8 mouse cellular contexts compared by ENCODE assay signal in genomic region chr10:127041774-127042338, GRCm38 (mm10). TPM values are rescaled to one million over a fixed set of nuclear protein-coding genes. Genes with fewer than 3 reads are reported as not detected.
A peak's percentile ranks its signal among the peaks of the same experiment; 100 is the strongest.
DNase-seq lines count a peak whose midpoint lies in the region; ATAC-seq lines count a peak whose summit lies in the region.

No protein-coding gene starts in this region.

- under 1% methylated on average over 44 of the region's 44 CpGs for WGBS in hindbrain, embryonic 10.5 days
- whole genome bisulfite sequencing in lung, embryonic 16.5 days: under 1% methylated on average over 44 of the region's 44 CpGs

- H3K4me3 ChIP-seq in hindbrain, embryonic 10.5 days: peak overlapping the region; percentile 83
- H3K4me3 ChIP-seq in lung, embryonic 16.5 days (ENCODE audit: low read length): peak overlapping the region; percentile 90

- peak overlapping the region; percentile 69 for H3K9ac ChIP-seq in lung, embryonic 16.5 days (ENCODE audit: low read length)

- peak overlapping the region; percentile 84 for H3K4me2 ChIP-seq in lung, embryonic 16.5 days (ENCODE audit: low read depth, low read length)

- peak; percentile 82 for ATAC-seq in frontal cortex, adult (ENCODE audit: low TSS enrichment)
- ATAC-seq in lung, embryonic 16.5 days (ENCODE audit: low read depth): peak; percentile 91

- H3K9me3 ChIP-seq in hindbrain, embryonic 10.5 days: no peaks in the 10 kb centered on the region
- H3K9me3 ChIP-seq in lung, embryonic 16.5 days (ENCODE audit: control insufficient read depth, low read length): no peaks in the 10 kb centered on the region

- H3K27me3 ChIP-seq in hindbrain, embryonic 10.5 days (ENCODE audit: insufficient read depth, poor library complexity, severe bottlenecking): peaks cover 21% of the 10 kb centered on the region
- no peaks in the 10 kb centered on the region; the same call in 1 of the 2 replicates for H3K27me3 ChIP-seq in lung, embryonic 16.5 days (ENCODE audit: control insufficient read depth, insufficient read depth, low read depth, low read length)

- H3K36me3 ChIP-seq in hindbrain, embryonic 10.5 days: peaks cover 31% of the 10 kb centered on the region
- H3K36me3 ChIP-seq in lung, embryonic 16.5 days (ENCODE audit: control insufficient read depth, insufficient read depth, low read length): peaks cover 2% of the 10 kb centered on the region; the same call in 1 of the 2 replicates

- peaks cover 24% of the 10 kb centered on the region for H3K4me1 ChIP-seq in hindbrain, embryonic 10.5 days (replicated peaks)
- H3K4me1 ChIP-seq in lung, embryonic 16.5 days (replicated peaks; ENCODE audit: control insufficient read depth, insufficient read depth, low read length): peaks cover 10% of the 10 kb centered on the region

- DNase-seq in MEL-GATA-1-ER (ENCODE audit: extremely low read depth, low read depth): peak; percentile 70
- DNase-seq in cerebellum, adult 9-10 months: peak; percentile 87
- DNase-seq in hindbrain, embryonic 10.5 days (ENCODE audit: low spot score): peak; percentile 94
- DNase-seq in layer of hippocampus, adult 9-11 months: peak; percentile 86
- DNase-seq in ovary, adult 18-20 months (ENCODE audit: low spot score): peak; percentile 74
- peak; percentile 86 for DNase-seq in thymus, postnatal 0 days (ENCODE audit: low spot score)

- H3K27ac ChIP-seq in hindbrain, embryonic 10.5 days: peak overlapping the region; percentile 89
- H3K27ac ChIP-seq in lung, embryonic 16.5 days (ENCODE audit: low read length): peak overlapping the region; percentile 62; the same call in 1 of the 2 replicates

RNA-seq across cellular contexts. Expression of gene Eef1akmt3, which starts 0.5 kb away (rescaled TPM):
- 0.07 and 0.25 TPM in 2 replicates for polyA plus RNA-seq in hindbrain, embryonic 10.5 days (2016; fragmentation: Nextera tagmentation; extraction: Ambion mirVana)
- 0.29 and 0.36 TPM in 2 replicates for polyA plus RNA-seq in lung, embryonic 16.5 days (2015; fragmentation: Nextera tagmentation; extraction: Ambion mirVana)
- polyA plus RNA-seq in thymus, postnatal 0 days (2015; fragmentation: Nextera tagmentation; extraction: Ambion mirVana): 0.08 TPM in 1 of 2 replicates, not detected in the other

RNA-seq across cellular contexts. Expression of gene Mettl1, which starts 0.6 kb away (rescaled TPM):
- polyA plus RNA-seq in hindbrain, embryonic 10.5 days (2016; fragmentation: Nextera tagmentation; extraction: Ambion mirVana): 39.2 and 51.0 TPM in 2 replicates
- 37.5 and 39.9 TPM in 2 replicates for polyA plus RNA-seq in lung, embryonic 16.5 days (2015; fragmentation: Nextera tagmentation; extraction: Ambion mirVana)
- 24.7 and 25.5 TPM in 2 replicates for polyA plus RNA-seq in thymus, postnatal 0 days (2015; fragmentation: Nextera tagmentation; extraction: Ambion mirVana)

RNA-seq across cellular contexts. Expression of gene Cyp27b1, which starts 6.2 kb away (rescaled TPM):
- polyA plus RNA-seq in hindbrain, embryonic 10.5 days (2016; fragmentation: Nextera tagmentation; extraction: Ambion mirVana): 0.06 and 0.34 TPM in 2 replicates
- polyA plus RNA-seq in lung, embryonic 16.5 days (2015; fragmentation: Nextera tagmentation; extraction: Ambion mirVana): 0.11 and 0.38 TPM in 2 replicates
- 0.05 and 0.09 TPM in 2 replicates for polyA plus RNA-seq in thymus, postnatal 0 days (2015; fragmentation: Nextera tagmentation; extraction: Ambion mirVana)

RNA-seq across cellular contexts. Expression of gene Tsfm, which starts 11.2 kb away (rescaled TPM):
- polyA plus RNA-seq in hindbrain, embryonic 10.5 days (2016; fragmentation: Nextera tagmentation; extraction: Ambion mirVana): 91.4 and 97.4 TPM in 2 replicates
- 69.3 and 71.6 TPM in 2 replicates for polyA plus RNA-seq in lung, embryonic 16.5 days (2015; fragmentation: Nextera tagmentation; extraction: Ambion mirVana)
- 74.9 and 75.8 TPM in 2 replicates for polyA plus RNA-seq in thymus, postnatal 0 days (2015; fragmentation: Nextera tagmentation; extraction: Ambion mirVana)

RNA-seq across cellular contexts. Expression of gene March9, which starts 18.1 kb away (rescaled TPM):
- 1.2 and 1.6 TPM in 2 replicates for polyA plus RNA-seq in hindbrain, embryonic 10.5 days (2016; fragmentation: Nextera tagmentation; extraction: Ambion mirVana)
- 0.46 and 0.53 TPM in 2 replicates for polyA plus RNA-seq in lung, embryonic 16.5 days (2015; fragmentation: Nextera tagmentation; extraction: Ambion mirVana)
- 0.30 and 0.52 TPM in 2 replicates for polyA plus RNA-seq in thymus, postnatal 0 days (2015; fragmentation: Nextera tagmentation; extraction: Ambion mirVana)

Comparison
In these comparisons a context has a peak if more than half of its experiments do, and no peak if none do; other contexts are left out.
1. Peak in every context shown above with its lines: DNase-seq, ATAC-seq, H3K4me3 ChIP-seq and H3K27ac ChIP-seq.